Mouse (Mus musculus): ENCODE results near the gene Timm23. TPM values are rescaled to one million over a fixed set of nuclear protein-coding genes. Genes with fewer than 3 reads are reported as not detected.
"Not testable (repeated sequence)": the region's sequence is repeated elsewhere in the genome, so short reads cannot be mapped to it uniquely, and the experiment has no call there.

Gene Timm23
- polyA plus RNA-seq, 1 experiment, result 122 TPM

DNA sequence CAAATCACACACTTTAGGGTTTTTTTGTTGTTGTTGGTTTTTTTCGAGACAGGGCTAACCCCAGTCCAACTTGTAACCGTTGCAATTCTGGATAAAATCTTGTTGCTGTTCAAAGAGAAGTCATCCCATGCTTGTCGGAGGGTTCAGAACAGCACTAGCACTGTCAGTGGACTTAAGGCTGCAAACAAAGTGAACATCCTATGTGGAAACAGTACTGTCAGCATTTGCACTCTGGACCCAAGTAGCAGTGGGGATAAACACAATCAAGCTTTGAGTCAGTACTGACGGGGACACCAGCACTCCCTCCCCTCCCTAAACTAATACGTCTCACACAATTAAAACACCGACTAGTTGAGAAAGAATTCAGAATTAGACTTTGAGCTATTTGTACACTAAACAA lies 20.8 kb downstream of the Timm23 start:
- TF ChIP-seq POLR2A (IDR thresholded peaks at IDR 0.05; ENCODE audit: borderline replicate concordance, extremely low read depth, insufficient read depth, insufficient read length, poor library complexity, severe bottlenecking), result no peak
- TF ChIP-seq CTCF (IDR thresholded peaks at IDR 0.05; ENCODE audit: borderline replicate concordance, extremely low read depth, insufficient read depth, insufficient read length), result no peak
- DNase-seq (ENCODE audit: low read depth), result no peak

- TF ChIP-seq CTCF (IDR thresholded peaks at IDR 0.05; ENCODE audit: borderline replicate concordance, extremely low read depth, insufficient read depth, insufficient read length), result no peak
- no peak for DNase-seq (ENCODE audit: low read depth)
Observed at GRCm38 (mm10) chr14:32179393-32180195, 22.1 kb downstream of the Timm23 start.

GRCm38 (mm10) chr14:32176590-32176989 lies 25.1 kb downstream of the Timm23 start:
- not testable (repeated sequence) for DNase-seq (ENCODE audit: low read depth)

- DNase-seq (ENCODE audit: low read depth), result no peak
- TF ChIP-seq POLR2A (IDR thresholded peaks at IDR 0.05; ENCODE audit: borderline replicate concordance, extremely low read depth, insufficient read depth, insufficient read length, poor library complexity, severe bottlenecking) (no peak), CTCF (IDR thresholded peaks at IDR 0.05; ENCODE audit: borderline replicate concordance, extremely low read depth, insufficient read depth, insufficient read length) (no peak)
Observed at GRCm38 (mm10) chr14:32175310-32175709, 26.4 kb downstream of the Timm23 start.

- TF ChIP-seq CTCF (IDR thresholded peaks at IDR 0.05; ENCODE audit: borderline replicate concordance, extremely low read depth, insufficient read depth, insufficient read length) (no peak), POLR2A (IDR thresholded peaks at IDR 0.05; ENCODE audit: borderline replicate concordance, extremely low read depth, insufficient read depth, insufficient read length, poor library complexity, severe bottlenecking) (no peak)
- DNase-seq (ENCODE audit: low read depth), result no peak
Observed at GRCm38 (mm10) chr14:32170137-32170536, 31.6 kb downstream of the Timm23 start.

GRCm38 (mm10) chr14:32168653-32169231 lies 33.0 kb downstream of the Timm23 start:
- TF ChIP-seq POLR2A (IDR thresholded peaks at IDR 0.05; ENCODE audit: borderline replicate concordance, extremely low read depth, insufficient read depth, insufficient read length, poor library complexity, severe bottlenecking) (no peak), CTCF (IDR thresholded peaks at IDR 0.05; ENCODE audit: borderline replicate concordance, extremely low read depth, insufficient read depth, insufficient read length) (no peak)

DNA sequence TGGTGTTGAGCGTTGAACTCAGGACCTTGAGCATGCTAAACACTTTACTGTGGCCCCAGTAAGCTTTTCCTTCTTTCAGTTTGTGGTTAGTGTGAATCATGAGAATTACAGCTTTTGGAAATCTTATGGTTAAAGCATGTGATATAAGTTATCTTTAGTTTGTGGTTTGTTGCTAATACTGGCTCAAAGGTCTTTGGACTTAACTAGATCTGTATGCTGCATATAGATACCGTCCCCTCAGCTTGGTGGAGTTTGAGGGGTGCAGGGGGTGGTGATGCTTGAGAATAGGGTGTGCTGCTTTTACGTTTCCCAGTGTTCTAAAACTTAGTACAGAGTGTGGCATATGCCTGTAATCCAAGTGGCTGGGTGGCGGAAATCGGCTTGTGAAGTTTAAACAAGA lies 34.4 kb downstream of the Timm23 start:
- TF ChIP-seq POLR2A (IDR thresholded peaks at IDR 0.05; ENCODE audit: borderline replicate concordance, extremely low read depth, insufficient read depth, insufficient read length, poor library complexity, severe bottlenecking) (no peak), CTCF (IDR thresholded peaks at IDR 0.05; ENCODE audit: borderline replicate concordance, extremely low read depth, insufficient read depth, insufficient read length) (no peak)
- no peak for DNase-seq (ENCODE audit: low read depth)

More at GRCm38 (mm10) chr14:32168653-32169231, 33.0 kb downstream of the Timm23 start:
- DNase-seq (ENCODE audit: low read depth), result peak; percentile 7

- no peak for TF ChIP-seq CTCF (IDR thresholded peaks at IDR 0.05; ENCODE audit: borderline replicate concordance, extremely low read depth, insufficient read depth, insufficient read length)
- TF ChIP-seq POLR2A (IDR thresholded peaks at IDR 0.05; ENCODE audit: borderline replicate concordance, extremely low read depth, insufficient read depth, insufficient read length, poor library complexity, severe bottlenecking), result no peak
- DNase-seq (ENCODE audit: low read depth), result no peak
Observed at GRCm38 (mm10) chr14:32166840-32167239, 34.9 kb downstream of the Timm23 start.

DNA sequence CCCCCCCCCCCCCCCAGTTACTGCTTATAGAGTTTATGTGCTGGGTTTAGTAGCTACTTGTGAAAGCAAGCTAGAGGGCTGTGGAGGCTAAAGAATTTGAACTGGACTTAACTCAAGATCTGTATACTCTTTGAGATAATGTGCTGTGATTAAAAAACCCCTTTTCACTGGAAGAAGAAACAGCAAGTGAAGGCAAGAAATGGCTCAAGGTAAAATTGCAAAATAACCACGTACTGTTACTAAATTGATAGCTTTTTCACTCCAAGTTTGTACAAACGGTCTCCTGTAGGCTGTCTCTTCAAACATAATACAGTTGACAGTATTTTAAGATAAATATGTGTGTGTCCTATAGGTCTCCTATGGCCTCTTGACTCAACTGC lies 35.6 kb downstream of the Timm23 start:
- DNase-seq (ENCODE audit: low read depth), result no peak
- no peak for TF ChIP-seq CTCF (IDR thresholded peaks at IDR 0.05; ENCODE audit: borderline replicate concordance, extremely low read depth, insufficient read depth, insufficient read length)
- no peak for TF ChIP-seq POLR2A (IDR thresholded peaks at IDR 0.05; ENCODE audit: borderline replicate concordance, extremely low read depth, insufficient read depth, insufficient read length, poor library complexity, severe bottlenecking)

GRCm38 (mm10) chr14:32165278-32166061 lies 36.2 kb downstream of the Timm23 start:
- peak; percentile 67 for DNase-seq (ENCODE audit: low read depth)
- TF ChIP-seq POLR2A (IDR thresholded peaks at IDR 0.05; ENCODE audit: borderline replicate concordance, extremely low read depth, insufficient read depth, insufficient read length, poor library complexity, severe bottlenecking) (no peak), CTCF (IDR thresholded peaks at IDR 0.05; ENCODE audit: borderline replicate concordance, extremely low read depth, insufficient read depth, insufficient read length) (no peak)

- no peak for DNase-seq (ENCODE audit: low read depth)
- TF ChIP-seq POLR2A (IDR thresholded peaks at IDR 0.05; ENCODE audit: borderline replicate concordance, extremely low read depth, insufficient read depth, insufficient read length, poor library complexity, severe bottlenecking) (no peak), CTCF (IDR thresholded peaks at IDR 0.05; ENCODE audit: borderline replicate concordance, extremely low read depth, insufficient read depth, insufficient read length) (no peak)
Observed at GRCm38 (mm10) chr14:32164173-32165051, 37.3 kb downstream of the Timm23 start.

Data from brain, embryonic 14.5 days (tissue).